Mouse (Mus musculus) stomach, postnatal 0 days (tissue): ENCODE measurements around the gene Tns3.

Experiments used
- CTCF ChIP-seq: IDR thresholded peaks from 2 replicates; pipeline ENCODE4 v1.5.1; 2016; ENCODE audit warnings: antibody characterized with exemption, low read depth, mild to moderate bottlenecking, moderate library complexity
- EP300 ChIP-seq: optimal IDR thresholded peaks from 2 replicates; pipeline ENCODE3; 2016; ENCODE audit warnings: antibody characterized with exemption

DNA sequence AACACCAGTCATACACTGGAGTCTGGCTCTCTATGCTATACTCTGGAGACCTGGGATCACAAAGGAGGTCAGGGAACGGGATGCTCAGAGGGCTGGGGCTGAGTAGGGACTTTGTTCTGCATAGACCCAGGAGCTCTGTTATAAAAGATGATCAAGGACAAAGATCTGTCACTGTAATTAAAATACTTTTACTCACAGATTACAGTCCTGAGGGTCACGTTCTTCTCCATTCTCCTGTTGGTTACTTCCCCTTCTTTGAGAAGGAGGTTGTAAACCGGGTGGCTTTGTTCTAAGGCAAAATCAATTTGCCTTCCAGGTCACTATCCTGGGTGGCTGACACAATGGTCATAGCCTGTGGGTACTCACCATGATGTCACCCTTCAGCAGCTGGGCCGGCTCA is 133.8 kb downstream of the Tns3 start:
- TF ChIP-seq EP300 (no peak), CTCF (no peak)
